Mouse (Mus musculus): ENCODE results near the gene Ctsh.

- TF ChIP-seq CTCF (IDR thresholded peaks at IDR 0.05; ENCODE audit: borderline replicate concordance, insufficient read depth, low read length) (no peak), POLR2A (IDR thresholded peaks at IDR 0.05; ENCODE audit: low read depth, low read length) (no peak)
These were observed 68.3 kb downstream of the Ctsh start for GRCm38 (mm10) chr9:90122246-90122740.
